Mouse (Mus musculus): ENCODE results near the gene Zbed4.
"Not testable (repeated sequence)": the region's sequence is repeated elsewhere in the genome, so short reads cannot be mapped to it uniquely, and the experiment has no call there.

Zbed4 gene

DNA sequence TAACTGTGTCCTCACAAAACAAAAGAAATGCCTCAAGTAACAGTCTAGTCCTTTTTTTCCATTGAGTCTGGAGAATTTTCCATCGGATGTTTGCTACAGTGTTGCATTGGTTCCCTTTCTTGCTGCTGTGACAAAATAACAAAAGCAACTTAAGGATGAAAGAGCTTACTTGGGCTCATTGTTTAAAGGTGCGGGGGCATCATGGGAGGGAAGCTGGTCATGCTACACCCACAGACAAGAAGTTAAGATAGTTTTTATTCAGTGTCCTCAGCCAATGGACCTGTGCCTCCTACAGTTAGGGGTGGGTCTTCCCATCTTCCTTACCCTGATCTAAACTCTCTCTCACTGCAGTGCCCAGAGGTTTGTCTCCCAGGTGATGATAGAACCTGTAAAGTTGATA lies 13.0 kb upstream of the Zbed4 start:
- no peak for DNase-seq

DNA sequence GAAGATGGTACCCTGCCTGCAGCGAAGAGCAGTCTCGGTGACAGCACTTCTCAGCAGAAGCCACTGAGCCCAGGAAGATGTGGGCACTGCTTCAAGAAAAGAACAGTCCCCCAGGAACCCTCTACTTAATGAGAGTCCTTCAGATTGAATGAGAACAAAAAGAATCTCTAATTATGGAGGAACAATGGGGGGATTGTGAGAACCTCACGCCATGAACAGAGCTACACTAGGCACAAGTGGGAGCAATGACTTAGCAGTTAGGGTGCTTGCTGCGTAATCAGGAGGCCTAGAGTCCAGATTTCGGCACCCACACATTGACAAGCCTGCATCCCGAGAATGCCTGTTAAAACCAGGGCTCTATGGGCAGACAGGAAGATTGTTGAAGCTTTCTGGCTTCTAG lies 10.1 kb upstream of the Zbed4 start:
- no peak for DNase-seq

DNA sequence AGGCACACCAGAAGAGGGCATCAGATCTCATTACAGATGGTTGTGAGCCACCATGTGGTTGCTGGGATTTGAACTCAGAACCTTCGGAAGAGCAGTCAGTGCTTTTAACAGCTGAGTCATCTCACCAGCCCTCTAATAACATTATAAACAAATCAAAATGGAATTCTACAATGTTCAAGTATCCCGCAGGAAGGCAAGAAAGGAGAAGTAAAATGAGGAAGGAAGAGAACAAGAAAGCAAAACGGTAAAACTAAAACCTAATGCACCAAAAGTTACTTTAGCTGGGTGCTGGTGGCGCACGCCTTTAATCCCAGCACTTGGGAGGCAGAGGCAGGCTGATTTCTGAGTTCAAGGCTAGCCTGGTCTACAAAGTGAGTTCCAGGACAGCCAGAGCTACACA lies 8.1 kb upstream of the Zbed4 start:
- DNase-seq = not testable (repeated sequence)

- DNase-seq = peak; percentile 58 to 81
Observed at GRCm38 (mm10) chr15:88745347-88745746, 6.1 kb upstream of the Zbed4 start.

DNA sequence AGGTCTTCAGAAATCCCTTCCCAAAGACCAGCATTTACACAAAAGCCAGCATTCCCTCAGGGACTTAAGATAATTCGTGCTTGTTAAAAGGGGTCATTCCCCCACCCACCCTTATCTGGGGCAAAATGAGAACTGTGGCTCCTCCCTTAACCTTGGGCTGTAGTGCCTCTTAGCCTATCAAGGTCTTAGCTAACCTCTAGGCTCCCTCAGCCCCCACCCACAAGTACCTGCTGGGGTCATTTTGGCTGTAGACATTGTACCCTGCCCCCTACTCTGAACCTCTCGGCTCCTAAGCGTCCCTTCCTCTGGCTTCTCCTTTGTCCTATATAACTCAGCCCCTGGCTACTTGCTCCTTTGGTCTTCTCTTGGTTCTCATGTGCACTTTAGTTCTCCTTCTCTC lies 5.5 kb upstream of the Zbed4 start:
- DNase-seq = no peak

- DNase-seq = not testable (repeated sequence)
Observed at GRCm38 (mm10) chr15:88749617-88750016, 1.8 kb upstream of the Zbed4 start.

GRCm38 (mm10) chr15:88750032-88750431 lies 1.4 kb upstream of the Zbed4 start:
- DNase-seq = no peak

DNA sequence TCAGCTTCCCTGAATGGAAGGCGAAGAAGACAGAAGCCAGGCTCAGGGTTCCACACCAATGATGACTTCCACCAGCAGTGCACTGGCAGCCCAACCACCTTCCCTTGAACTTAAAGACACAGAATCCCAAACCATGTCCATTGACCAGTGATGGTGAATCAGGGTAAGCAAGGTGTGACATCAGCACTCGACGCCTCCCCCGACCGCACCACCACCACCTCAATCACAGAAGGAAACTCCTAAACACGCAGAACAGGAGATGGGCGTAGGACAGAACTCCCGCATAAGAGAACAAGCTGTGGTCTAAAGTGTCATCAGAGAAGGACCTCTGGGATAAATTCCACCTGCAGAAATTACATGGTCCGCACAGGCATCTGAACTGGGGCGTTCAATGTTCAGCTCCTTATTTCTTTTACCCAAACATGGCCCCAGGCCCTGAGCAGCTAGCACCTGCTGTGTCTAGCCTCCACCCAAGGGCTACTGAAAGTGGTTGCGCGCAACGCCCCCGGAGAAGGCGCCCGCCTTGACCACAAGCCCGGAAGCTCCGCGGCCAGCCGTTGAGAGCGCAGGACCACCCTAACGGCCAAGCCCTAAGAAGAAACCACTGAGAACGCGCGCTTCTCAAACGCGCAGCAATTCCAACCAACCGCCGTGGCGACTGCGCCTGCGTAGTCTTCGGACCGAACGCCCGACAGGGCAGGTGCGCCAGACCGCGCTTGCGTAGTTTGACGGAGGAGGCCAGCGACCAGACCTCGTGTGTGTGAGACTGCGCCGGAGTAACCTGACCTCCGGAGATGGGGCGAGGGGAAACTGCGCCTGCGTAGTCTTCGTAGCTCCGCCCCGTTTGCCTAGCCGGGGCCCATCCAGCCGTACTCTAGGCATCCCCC lies 540 bp upstream of the Zbed4 start:
- DNase-seq = peak; percentile 99

DNA sequence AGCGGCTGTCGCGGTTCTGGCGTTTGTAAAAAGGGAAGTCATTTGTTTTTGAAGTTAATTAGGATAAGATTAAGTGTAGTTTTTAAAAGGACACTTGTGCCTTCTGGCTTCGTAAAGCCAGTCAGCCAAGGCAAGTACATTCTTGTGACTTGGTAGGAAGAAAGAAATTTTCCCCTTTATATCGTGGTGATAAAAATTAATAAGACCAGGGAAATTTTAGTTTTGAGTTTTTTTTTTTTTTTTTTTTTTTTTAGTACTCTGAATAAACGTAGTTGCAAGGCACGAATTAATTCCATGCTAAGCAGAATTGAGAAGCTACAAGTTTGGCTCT lies 908 bp downstream of the Zbed4 start:
- DNase-seq = no peak

GRCm38 (mm10) chr15:88754896-88755295 lies 3.4 kb downstream of the Zbed4 start:
- no peak for DNase-seq

- no peak for DNase-seq
Observed at GRCm38 (mm10) chr15:88755761-88756160, 4.3 kb downstream of the Zbed4 start.

- DNase-seq = peak in 1 of 2 experiments; percentile 60
Observed at GRCm38 (mm10) chr15:88758061-88758460, 6.6 kb downstream of the Zbed4 start.

DNA sequence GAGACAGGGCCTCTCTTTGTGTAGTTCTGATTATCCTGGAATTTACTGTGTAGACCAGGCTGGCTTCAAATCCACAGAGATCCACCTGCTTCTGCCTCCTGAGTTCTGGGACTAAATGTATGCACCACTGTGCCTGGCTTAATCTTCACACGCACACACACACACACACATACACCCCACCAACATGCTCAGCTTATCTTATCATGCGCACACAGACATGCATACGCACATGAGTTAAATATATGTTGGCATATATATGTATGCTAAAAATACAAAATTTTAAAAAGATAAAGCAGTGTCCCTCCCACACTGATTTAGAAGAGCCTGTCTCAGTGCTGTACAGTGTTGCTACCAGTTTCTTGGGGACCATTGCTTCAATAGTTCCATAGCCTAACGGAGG lies 10.1 kb downstream of the Zbed4 start:
- no peak for DNase-seq

DNA sequence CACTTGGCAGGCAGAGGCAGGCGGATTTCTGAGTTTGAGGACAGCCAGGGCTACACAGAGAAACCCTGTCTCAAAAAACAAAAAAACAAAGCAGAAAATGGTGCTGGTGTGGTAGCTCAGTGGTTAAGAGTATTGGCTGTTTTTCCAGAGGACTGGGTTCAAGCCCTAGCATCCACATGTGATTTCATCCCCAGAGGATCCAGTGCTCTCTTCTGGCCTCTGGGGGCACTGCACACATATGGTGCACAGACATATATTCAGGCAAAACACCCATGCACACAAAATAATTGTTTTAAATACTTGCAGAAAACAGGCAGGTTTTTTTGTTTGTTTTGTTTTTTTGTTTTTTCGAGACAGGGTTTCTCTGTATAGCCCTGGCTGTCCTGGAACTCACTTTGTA lies 14.7 kb downstream of the Zbed4 start:
- DNase-seq = not testable (repeated sequence)

DNA sequence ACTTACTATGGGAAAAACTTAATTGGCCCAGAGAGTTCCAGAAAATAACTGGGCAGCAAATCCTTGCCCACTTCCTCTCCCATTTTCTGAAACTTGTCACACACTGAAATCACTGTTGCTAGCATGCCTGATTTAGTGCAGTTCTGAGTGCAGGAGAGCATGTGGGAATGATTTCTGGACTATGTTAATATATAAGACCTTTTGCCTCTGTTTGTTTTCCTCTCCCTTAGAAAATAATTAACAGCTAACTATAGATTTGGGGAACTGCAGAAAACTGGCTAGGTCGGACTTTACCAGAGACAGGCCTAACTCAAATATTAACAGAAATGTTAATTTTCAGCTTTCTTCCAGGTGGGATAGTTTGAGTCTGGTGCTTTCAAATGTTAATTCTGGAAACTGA lies 17.1 kb downstream of the Zbed4 start:
- DNase-seq = no peak

DNA sequence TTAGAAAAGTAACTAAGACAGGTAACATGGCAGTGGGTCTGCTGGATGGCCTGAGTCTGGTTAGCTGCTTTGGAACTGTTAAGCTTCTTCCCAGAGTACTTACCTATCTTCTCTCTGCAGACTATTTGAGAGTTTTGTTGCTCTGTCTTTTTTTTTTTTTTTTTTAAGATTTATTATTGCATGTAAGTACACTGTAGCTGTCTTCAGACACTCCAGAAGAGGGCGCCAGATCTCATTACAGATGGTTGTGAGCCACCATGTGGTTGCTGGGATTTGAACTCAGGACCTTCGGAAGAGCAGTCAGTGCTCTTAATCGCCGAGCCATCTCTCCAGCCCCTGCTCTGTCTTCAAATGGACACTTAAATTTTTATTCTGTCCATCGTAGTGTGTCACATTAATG lies 23.2 kb downstream of the Zbed4 start:
- not testable (repeated sequence) for DNase-seq

DNA sequence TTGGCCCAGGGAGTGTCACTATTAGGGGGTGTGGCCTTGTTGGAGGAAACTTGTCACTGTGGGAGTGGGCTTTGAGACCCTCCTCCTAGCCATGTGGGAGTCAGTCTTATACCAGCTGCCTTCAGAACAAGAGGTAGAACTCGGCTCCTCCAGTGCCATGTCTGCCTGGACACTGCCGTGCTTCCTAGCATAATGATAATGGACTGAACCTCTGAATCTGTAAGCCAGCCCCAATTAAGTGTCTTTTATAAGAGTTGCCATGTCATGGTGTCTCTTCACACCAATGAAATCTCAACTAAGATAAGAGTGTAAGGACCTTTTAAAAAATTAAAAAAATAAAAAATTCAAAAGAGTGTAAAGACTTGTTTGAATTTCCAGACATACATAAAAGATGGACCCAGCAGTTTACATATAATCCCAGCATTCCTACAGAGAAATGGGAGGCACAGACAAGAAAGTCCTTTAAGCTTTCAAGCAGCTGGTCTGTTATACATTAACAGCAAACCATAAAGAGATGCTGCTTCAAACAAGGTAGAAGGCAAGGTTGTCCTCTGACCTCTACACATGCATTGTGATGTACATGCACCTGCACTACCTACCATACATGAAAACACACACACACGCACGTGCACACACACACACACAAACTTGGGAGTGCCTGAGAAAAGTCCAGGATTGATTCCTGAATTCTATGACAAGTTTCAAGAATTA lies 40.8 kb downstream of the Zbed4 start:
- no peak for DNase-seq

DNA sequence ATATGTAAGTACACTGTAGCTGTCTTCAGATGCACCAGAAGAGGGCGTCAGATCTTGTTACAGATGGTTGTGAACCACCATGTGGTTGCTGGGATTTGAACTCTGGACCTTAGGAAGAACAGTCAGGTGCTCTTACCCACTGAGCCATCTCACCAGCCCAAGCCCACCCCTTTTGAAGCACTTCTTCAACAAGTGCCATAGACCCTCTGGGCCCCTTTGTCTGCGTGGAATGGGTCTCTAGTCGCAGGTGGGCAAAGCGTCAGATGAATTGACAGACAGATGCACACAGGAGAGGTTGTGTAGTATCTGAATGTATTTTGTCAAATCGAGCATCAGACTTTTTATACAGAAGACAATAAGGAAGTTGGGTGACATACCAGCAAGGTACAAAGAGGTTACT lies 43.3 kb downstream of the Zbed4 start:
- DNase-seq = not testable (repeated sequence)

GRCm38 (mm10) chr15:88799950-88800371 lies 48.5 kb downstream of the Zbed4 start:
- peak; percentile 53 to 75 for DNase-seq

- DNase-seq = peak; percentile 49 to 71
Observed at GRCm38 (mm10) chr15:88800921-88801354, 49.5 kb downstream of the Zbed4 start.

- no peak for DNase-seq
Observed at GRCm38 (mm10) chr15:88801903-88802302, 50.4 kb downstream of the Zbed4 start.

GRCm38 (mm10) chr15:88802348-88802747 lies 50.9 kb downstream of the Zbed4 start:
- no peak for DNase-seq

GRCm38 (mm10) chr15:88808121-88808520 lies 56.7 kb downstream of the Zbed4 start:
- DNase-seq = no peak

- DNase-seq = no peak
Observed at GRCm38 (mm10) chr15:88810369-88810768, 58.9 kb downstream of the Zbed4 start.

Measured in kidney, adult 8-10 months (tissue).